In genomic region chr7:135537341-135537901, GRCm38 (mm10) we compare ENCODE assay signal across 8 mouse cellular contexts. TPM values are rescaled to one million over a fixed set of nuclear protein-coding genes. Genes with fewer than 3 reads are reported as not detected.
DNase-seq lines count a peak whose midpoint lies in the region; ATAC-seq and TF ChIP-seq lines count a peak whose summit lies in the region.

Gene Ptpre, plus strand, starts transcription at chr7:135537481.

- peak; percentile 51 for TF ChIP-seq CTCF in testis, adult 2 months (IDR thresholded peaks at IDR 0.05; ENCODE audit: control insufficient read depth, insufficient read depth, insufficient replicate concordance, low read depth, low read length)

- WGBS in forebrain, embryonic 16.5 days: 5% methylated on average over 28 of the region's 28 CpGs
- WGBS in neural tube, embryonic 14.5 days: 5% methylated on average over 28 of the region's 28 CpGs

- H3K27ac ChIP-seq in ES-E14 (ENCODE audit: insufficient read depth, low read depth, low read length, poor library complexity, severe bottlenecking): no peak within 1 kb of the TSS
- no peak within 1 kb of the TSS for H3K27ac ChIP-seq in forebrain, embryonic 16.5 days (ENCODE audit: low read length)
- peak within 1 kb of the TSS; percentile 68 for H3K27ac ChIP-seq in neural tube, embryonic 14.5 days (ENCODE audit: low read depth, low read length)
- H3K27ac ChIP-seq in testis, adult 2 months (ENCODE audit: control insufficient read depth, insufficient read depth, low read depth, low read length): peak within 1 kb of the TSS; percentile 65

- in situ Hi-C loops in ES-E14 (cut with MboI; ENCODE audit: low sequenced_read_pairs in 2 of 2, unreplicated experiment in 2 of 2): loop anchor here in 1 of 2 experiments (5.0 kb wide), 1 partner anchor 90 kb away; no protein-coding TSS in a partner anchor

- intact Hi-C loops in heart, postnatal 25 days (cut with DNase I): loop anchor here (1.0 to 5.0 kb wide), 2 partner anchors 95 to 200 kb away; no protein-coding TSS in a partner anchor

- H3K4me2 ChIP-seq in forebrain, embryonic 16.5 days (ENCODE audit: low read length): peak within 1 kb of the TSS; percentile 94
- H3K4me2 ChIP-seq in neural tube, embryonic 14.5 days (ENCODE audit: low read depth, low read length): peak within 1 kb of the TSS; percentile 63

- peak; percentile 78 for DNase-seq in ES-E14 (ENCODE audit: low read depth, low spot score)
- DNase-seq in cerebellum, adult 18-20 months: peak; percentile 87 to 95
- DNase-seq in heart, postnatal 25 days (ENCODE audit: low spot score): peak; percentile 71
- DNase-seq in layer of hippocampus, adult 18-20 months (ENCODE audit: low spot score in 2 of 2): peak; percentile 88 to 96
- DNase-seq in lung, adult 18-20 months: peak; percentile 84 to 85

- 0 out of 2 replicates have a peak, but pooled peaks cover 3% of the 10 kb centered on the region for H3K27me3 ChIP-seq in forebrain, embryonic 16.5 days (replicated peaks; ENCODE audit: control insufficient read depth, insufficient read depth, low read length)
- H3K27me3 ChIP-seq in neural tube, embryonic 14.5 days (ENCODE audit: control insufficient read depth, insufficient read depth, low read length): no peaks in the 10 kb centered on the region
- H3K27me3 ChIP-seq in testis, adult 2 months (ENCODE audit: control insufficient read depth, insufficient read depth, low read length): no peaks in the 10 kb centered on the region

- H3K9me3 ChIP-seq in ES-E14 (ENCODE audit: control insufficient read depth, insufficient read depth, low read depth, low read length): no peaks in the 10 kb centered on the region
- no peaks in the 10 kb centered on the region for H3K9me3 ChIP-seq in forebrain, embryonic 16.5 days (ENCODE audit: control insufficient read depth, low read length)
- H3K9me3 ChIP-seq in neural tube, embryonic 14.5 days (ENCODE audit: control insufficient read depth, low read length): no peaks in the 10 kb centered on the region

- peak within 1 kb of the TSS; percentile 57 for H3K9ac ChIP-seq in ES-E14 (ENCODE audit: insufficient read depth, low read depth, low read length, poor library complexity, severe bottlenecking)
- H3K9ac ChIP-seq in forebrain, embryonic 16.5 days (replicated peaks; ENCODE audit: low read depth, low read length): peak within 1 kb of the TSS; percentile 67
- peak within 1 kb of the TSS; percentile 72 for H3K9ac ChIP-seq in neural tube, embryonic 14.5 days (replicated peaks; ENCODE audit: low read depth, low read length)

- H3K36me3 ChIP-seq in ES-E14 (ENCODE audit: control insufficient read depth, insufficient read depth, low read length, poor library complexity, severe bottlenecking): no peaks in the 10 kb centered on the region
- no peaks in the 10 kb centered on the region for H3K36me3 ChIP-seq in forebrain, embryonic 16.5 days (ENCODE audit: control insufficient read depth, insufficient read depth)
- no peaks in the 10 kb centered on the region for H3K36me3 ChIP-seq in neural tube, embryonic 14.5 days (ENCODE audit: control insufficient read depth, insufficient read depth, low read length)
- no peaks in the 10 kb centered on the region for H3K36me3 ChIP-seq in testis, adult 2 months (ENCODE audit: control insufficient read depth, insufficient read depth, low read length)

- TF ChIP-seq POLR2A in testis, adult 2 months (IDR thresholded peaks at IDR 0.05; ENCODE audit: control insufficient read depth, low read depth, low read length): no peak; the same call in 1 of the 2 replicates

- ATAC-seq in forebrain, embryonic 16.5 days: peak; percentile 97
- ATAC-seq in neural tube, embryonic 14.5 days (ENCODE audit: low read depth): peak; percentile 95

- no peaks in the 10 kb centered on the region for H3K4me1 ChIP-seq in ES-E14 (ENCODE audit: control insufficient read depth in 2 of 2, insufficient read depth in 2 of 2, low read length in 2 of 2, poor library complexity in 1 of 2)
- peaks cover 7% of the 10 kb centered on the region for H3K4me1 ChIP-seq in forebrain, embryonic 16.5 days (replicated peaks; ENCODE audit: control insufficient read depth, insufficient read depth, low read length)
- peaks cover 4% of the 10 kb centered on the region; the same call in 1 of the 2 replicates for H3K4me1 ChIP-seq in neural tube, embryonic 14.5 days (ENCODE audit: control insufficient read depth, insufficient read depth, low read length)
- peaks cover 11% of the 10 kb centered on the region for H3K4me1 ChIP-seq in testis, adult 2 months (ENCODE audit: control insufficient read depth, insufficient read depth, low read length)

- peak within 1 kb of the TSS; percentile 73 to 81 for H3K4me3 ChIP-seq in ES-E14 (ENCODE audit: insufficient read depth in 1 of 2, low read depth in 1 of 2, low read length in 2 of 2, poor library complexity in 1 of 2, severe bottlenecking in 1 of 2)
- H3K4me3 ChIP-seq in forebrain, embryonic 16.5 days (replicated peaks; ENCODE audit: low read length): peak within 1 kb of the TSS; percentile 60
- H3K4me3 ChIP-seq in neural tube, embryonic 14.5 days (ENCODE audit: low read depth, low read length): peak within 1 kb of the TSS; percentile 67
- peak within 1 kb of the TSS; percentile 76 for H3K4me3 ChIP-seq in testis, adult 2 months (ENCODE audit: control insufficient read depth, low read depth, low read length)

TF ChIP-seq in ES-E14, 5 proteins besides CTCF, POLR2A, EP300 and RAD21:
- TF ChIP-seq MAFK (IDR thresholded peaks at IDR 0.05; ENCODE audit: insufficient read depth, low read depth, low read length) (no peak), ZNF384 (IDR thresholded peaks at IDR 0.05; ENCODE audit: low read depth, low read length) (no peak), CHD2 (IDR thresholded peaks at IDR 0.05; ENCODE audit: low read depth, low read length) (no peak), HCFC1 (IDR thresholded peaks at IDR 0.05; ENCODE audit: borderline replicate concordance, insufficient read depth, low read length) (no peak; the same call in 1 of the 2 replicates), ZC3H11A (IDR thresholded peaks at IDR 0.05; ENCODE audit: borderline replicate concordance, low read depth, low read length) (peak; percentile 21; the same call in 1 of the 2 replicates)

RNA-seq across cellular contexts. Expression of gene Ptpre, which starts in this region (rescaled TPM):
- 1.1 and 1.3 TPM in 2 replicates for total RNA-seq in ES-E14 (2012; rRNA removed)
- polyA plus RNA-seq in forebrain, embryonic 16.5 days (2015; fragmentation: Nextera tagmentation; extraction: Ambion mirVana): 2.0 and 4.5 TPM in 2 replicates
- 1 to 10 TPM; 3.3 to 3.5 TPM for total RNA-seq in heart, postnatal 25 days (2021)
- total RNA-seq in layer of hippocampus, adult 18-20 months (2021): 10 to 100 TPM; 47.1 to 49.3 TPM
- polyA plus RNA-seq in neural tube, embryonic 14.5 days (2014; fragmentation: Nextera tagmentation; extraction: Ambion mirVana): 13.3 and 15.4 TPM in 2 replicates
- 5.4 and 7.2 TPM in 2 replicates for polyA plus RNA-seq in testis, adult 2 months (2012; rRNA removed)

Comparison
In these comparisons a context has a peak if more than half of its experiments do, and no peak if none do; other contexts are left out.
1. RNA of gene Ptpre (total RNA-seq): 47.1 to 49.3 TPM in layer of hippocampus, adult 18-20 months; 3.3 to 3.5 TPM in heart, postnatal 25 days and 1.1 to 1.3 TPM in ES-E14; every median in the first group is over 10 times any median in the second.
2. H3K27ac ChIP-seq: peak in neural tube, embryonic 14.5 days (single experiment) and testis, adult 2 months (single experiment); none in ES-E14 (single experiment) and forebrain, embryonic 16.5 days (single experiment).
3. Peak in every context shown above with its lines, with median percentiles within 50 percentile points of each other: DNase-seq, H3K4me3 ChIP-seq and H3K9ac ChIP-seq.